Mouse (Mus musculus): ENCODE data around the gene Olfr1404. TPM values are rescaled to one million over a fixed set of nuclear protein-coding genes. Genes with fewer than 3 reads are reported as not detected.
"Not testable (repeated sequence)": the region's sequence is repeated elsewhere in the genome, so short reads cannot be mapped to it uniquely, and the experiment has no call there.

Gene Olfr1404
- polyA plus RNA-seq, 1 experiment from 2014 or later: not detected

DNA sequence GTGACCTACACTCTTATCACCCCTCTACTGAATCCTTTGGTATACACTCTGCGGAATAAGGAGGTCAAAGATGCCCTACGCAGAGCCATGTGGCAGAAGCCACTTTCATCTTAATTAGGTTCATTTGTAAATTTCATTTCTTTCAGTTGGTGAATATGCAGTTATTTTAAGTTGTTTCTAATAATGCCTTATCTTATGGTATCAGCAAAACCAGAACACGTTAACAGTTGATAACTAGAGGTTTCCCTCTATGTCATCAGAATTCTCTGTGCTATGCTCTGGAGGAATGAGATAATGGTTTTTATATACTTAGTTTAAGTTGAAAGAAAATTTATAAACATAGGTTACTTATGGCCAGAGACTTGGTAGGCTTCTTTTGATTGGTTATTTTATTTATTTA, 4.3 kb downstream of the Olfr1404 start:
- no peak overlapping the region for H3K4me3 ChIP-seq (ENCODE audit: low read depth, low read length)
- TF ChIP-seq CTCF (IDR thresholded peaks at IDR 0.05; ENCODE audit: low read depth) (no peak), EP300 (optimal IDR thresholded peaks at IDR 0.05) (no peak)
- no peak for ATAC-seq (ENCODE audit: low FRiP score, low TSS enrichment)
- H3K9me3 ChIP-seq (ENCODE audit: control insufficient read depth, low read length): no peaks in the 10 kb centered on the region
- no peak overlapping the region for H3K4me2 ChIP-seq (replicated peaks; ENCODE audit: low read depth)
- no peak overlapping the region for H3K27ac ChIP-seq (replicated peaks)
- H3K36me3 ChIP-seq (ENCODE audit: control insufficient read depth, insufficient read depth, low read length): no peaks in the 10 kb centered on the region
- H3K27me3 ChIP-seq (ENCODE audit: control insufficient read depth, insufficient read depth, low read length): no peaks in the 10 kb centered on the region
- DNase-seq (ENCODE audit: low spot score): no peak
- no peak overlapping the region for H3K9ac ChIP-seq (ENCODE audit: low read length)
- no peaks in the 10 kb centered on the region for H3K4me1 ChIP-seq (replicated peaks; ENCODE audit: control insufficient read depth, insufficient read depth)
- WGBS: 86% methylated on average over 3 of the region's 3 CpGs

GRCm38 (mm10) chr1:173227081-173227480, 14.9 kb downstream of the Olfr1404 start, which contains the start of gene Fcer1a:
Gene Fcer1a (minus strand): TSS chr1:173227214.
- ATAC-seq (ENCODE audit: low FRiP score, low TSS enrichment) (no peak), DNase-seq (ENCODE audit: low spot score) (no peak)
- TF ChIP-seq EP300 (optimal IDR thresholded peaks at IDR 0.05) (no peak), CTCF (IDR thresholded peaks at IDR 0.05; ENCODE audit: low read depth) (no peak)
- H3K36me3 ChIP-seq (ENCODE audit: control insufficient read depth, insufficient read depth, low read length): no peaks in the 10 kb centered on the region
- H3K4me2 ChIP-seq (replicated peaks; ENCODE audit: low read depth): no peak within 1 kb of the TSS
- H3K27me3 ChIP-seq (ENCODE audit: control insufficient read depth, insufficient read depth, low read length): no peaks in the 10 kb centered on the region
- no peaks in the 10 kb centered on the region for H3K4me1 ChIP-seq (replicated peaks; ENCODE audit: control insufficient read depth, insufficient read depth)
- no peak within 1 kb of the TSS for H3K27ac ChIP-seq (replicated peaks)
- H3K4me3 ChIP-seq (ENCODE audit: low read depth, low read length): no peak within 1 kb of the TSS
- no peaks in the 10 kb centered on the region for H3K9me3 ChIP-seq (ENCODE audit: control insufficient read depth, low read length)
- 81% methylated on average over 2 of the region's 2 CpGs for WGBS
- H3K9ac ChIP-seq (ENCODE audit: low read length): no peak within 1 kb of the TSS

GRCm38 (mm10) chr1:173237004-173237403, 24.8 kb downstream of the Olfr1404 start:
- H3K4me1 ChIP-seq (replicated peaks; ENCODE audit: control insufficient read depth, insufficient read depth); H3K9ac ChIP-seq (ENCODE audit: low read length); H3K36me3 ChIP-seq (ENCODE audit: control insufficient read depth, insufficient read depth, low read length); ATAC-seq (ENCODE audit: low FRiP score, low TSS enrichment); H3K4me3 ChIP-seq (ENCODE audit: low read depth, low read length); H3K27me3 ChIP-seq (ENCODE audit: control insufficient read depth, insufficient read depth, low read length); DNase-seq (ENCODE audit: low spot score); H3K4me2 ChIP-seq (replicated peaks; ENCODE audit: low read depth); H3K27ac ChIP-seq (replicated peaks); H3K9me3 ChIP-seq (ENCODE audit: control insufficient read depth, low read length): not testable (repeated sequence)
- 79% methylated on average over 1 of the region's 1 CpGs for WGBS

GRCm38 (mm10) chr1:173249888-173250287, 37.7 kb downstream of the Olfr1404 start:
- WGBS: 88% methylated on average over 3 of the region's 3 CpGs
- Histone ChIP-seq H3K9me3 (ENCODE audit: control insufficient read depth, low read length) (no peaks in the 10 kb centered on the region), H3K27me3 (ENCODE audit: control insufficient read depth, insufficient read depth, low read length) (no peaks in the 10 kb centered on the region), H3K36me3 (ENCODE audit: control insufficient read depth, insufficient read depth, low read length) (no peaks in the 10 kb centered on the region), H3K4me3 (ENCODE audit: low read depth, low read length) (no peak overlapping the region), H3K9ac (ENCODE audit: low read length) (no peak overlapping the region), H3K4me2 (replicated peaks; ENCODE audit: low read depth) (no peak overlapping the region), H3K4me1 (replicated peaks; ENCODE audit: control insufficient read depth, insufficient read depth) (no peaks in the 10 kb centered on the region), H3K27ac (replicated peaks) (no peak overlapping the region)
- no peak for TF ChIP-seq EP300 (optimal IDR thresholded peaks at IDR 0.05)
- no peak for TF ChIP-seq CTCF (IDR thresholded peaks at IDR 0.05; ENCODE audit: low read depth)
- ATAC-seq (ENCODE audit: low FRiP score, low TSS enrichment): no peak
- DNase-seq (ENCODE audit: low spot score): no peak

DNA sequence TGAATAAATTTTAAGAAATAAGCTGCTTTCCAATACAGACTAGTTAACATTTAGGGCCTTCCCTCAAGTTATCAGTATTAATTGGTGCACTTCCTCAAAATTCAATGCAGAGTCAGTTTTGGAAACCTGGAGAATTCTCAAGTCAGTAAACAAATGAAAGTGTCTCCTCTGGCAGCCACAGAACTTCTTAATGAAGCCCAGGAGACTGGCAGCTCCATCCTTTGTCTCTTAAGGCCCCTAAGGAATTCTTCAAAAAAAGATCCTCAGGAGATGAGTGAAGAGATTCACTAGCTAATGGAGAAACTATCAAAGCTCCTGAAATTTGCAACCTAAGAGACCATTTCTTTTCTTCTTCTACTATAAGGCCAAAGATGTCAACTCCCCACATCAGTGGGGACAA, 53.5 kb downstream of the Olfr1404 start, which contains the start of gene Olfr418:
Gene Olfr418 (plus strand): TSS at position 301 of the 400 bp plus-strand sequence.
- Histone ChIP-seq H3K36me3 (ENCODE audit: control insufficient read depth, insufficient read depth, low read length) (no peaks in the 10 kb centered on the region), H3K9me3 (ENCODE audit: control insufficient read depth, low read length) (no peaks in the 10 kb centered on the region), H3K27me3 (ENCODE audit: control insufficient read depth, insufficient read depth, low read length) (no peaks in the 10 kb centered on the region), H3K27ac (replicated peaks) (no peak within 1 kb of the TSS), H3K9ac (ENCODE audit: low read length) (no peak within 1 kb of the TSS), H3K4me3 (ENCODE audit: low read depth, low read length) (no peak within 1 kb of the TSS), H3K4me1 (replicated peaks; ENCODE audit: control insufficient read depth, insufficient read depth) (no peaks in the 10 kb centered on the region), H3K4me2 (replicated peaks; ENCODE audit: low read depth) (no peak within 1 kb of the TSS)
- DNase-seq (ENCODE audit: low spot score): no peak
- ATAC-seq (ENCODE audit: low FRiP score, low TSS enrichment): no peak
- TF ChIP-seq EP300 (optimal IDR thresholded peaks at IDR 0.05) (no peak), CTCF (IDR thresholded peaks at IDR 0.05; ENCODE audit: low read depth) (no peak)

Other genes with a start within 250 kb of the Olfr1404 start
- not detected in 2 replicates for gene Olfr1408, start 75.0 kb upstream of the Olfr1404 start, polyA plus RNA-seq (2015; fragmentation: Nextera tagmentation; extraction: Ambion mirVana)
- gene Olfr1406, start 21.8 kb upstream of the Olfr1404 start, polyA plus RNA-seq (2015; fragmentation: Nextera tagmentation; extraction: Ambion mirVana): 0.04 TPM in 1 of 2 replicates, not detected in the other
- gene Olfr218, start 14.6 kb upstream of the Olfr1404 start, polyA plus RNA-seq (2015; fragmentation: Nextera tagmentation; extraction: Ambion mirVana): not detected in 2 replicates
- 0.28 and 0.32 TPM in 2 replicates for gene Fcer1a, start 14.8 kb downstream of the Olfr1404 start, polyA plus RNA-seq (2015; fragmentation: Nextera tagmentation; extraction: Ambion mirVana)
- gene Olfr418, start 53.6 kb downstream of the Olfr1404 start, polyA plus RNA-seq (2015; fragmentation: Nextera tagmentation; extraction: Ambion mirVana): not detected in 2 replicates
- gene Mptx2, start 65.4 kb downstream of the Olfr1404 start, polyA plus RNA-seq (2015; fragmentation: Nextera tagmentation; extraction: Ambion mirVana): not detected in 2 replicates
- 0.71 and 0.85 TPM in 2 replicates for gene Ackr1, start 121.4 kb downstream of the Olfr1404 start, polyA plus RNA-seq (2015; fragmentation: Nextera tagmentation; extraction: Ambion mirVana)
- gene Aim2, start 138.5 kb downstream of the Olfr1404 start, polyA plus RNA-seq (2015; fragmentation: Nextera tagmentation; extraction: Ambion mirVana): 3.9 and 4.7 TPM in 2 replicates
- gene Cadm3, start 155.3 kb downstream of the Olfr1404 start, polyA plus RNA-seq (2015; fragmentation: Nextera tagmentation; extraction: Ambion mirVana): 0.99 and 1.4 TPM in 2 replicates

All from stomach, postnatal 0 days (tissue).